Mouse (Mus musculus) ES-Bruce4 (cell line): ENCODE data around the gene Zfp831. TPM values are rescaled to one million over a fixed set of nuclear protein-coding genes. Genes with fewer than 3 reads are reported as not detected.
A peak's percentile ranks its signal among the peaks of the same experiment; 100 is the strongest.

Experiments used
- H3K27ac ChIP-seq: 2 replicates; pipeline ENCODE4 v1.5.1; 2012; ENCODE audit warnings: low read length, inconsistent platforms; ENCODE audit not compliant: insufficient read depth
- H3K27me3 ChIP-seq: 2 replicates; pipeline ENCODE4 v1.6.1; 2012; ENCODE audit warnings: mild to moderate bottlenecking, low read length, inconsistent platforms; ENCODE audit not compliant: control insufficient read depth, poor library complexity, insufficient read depth, severe bottlenecking
- H3K36me3 ChIP-seq: 2 replicates; pipeline ENCODE4 v1.6.1; 2012; ENCODE audit warnings: inconsistent platforms, mild to moderate bottlenecking, low read length, moderate library complexity; ENCODE audit not compliant: control insufficient read depth, poor library complexity, insufficient read depth, severe bottlenecking
- H3K4me1 ChIP-seq: one replicate; pipeline ENCODE4 v1.8.1; 2011; ENCODE audit warnings: low read length; ENCODE audit not compliant: control insufficient read depth, insufficient read depth
- H3K4me3 ChIP-seq: 2 replicates; pipeline ENCODE4 v1.5.1; 2011; ENCODE audit warnings: low read depth, mild to moderate bottlenecking, low read length
- H3K9ac ChIP-seq: 2 replicates; pipeline ENCODE4 v1.6.1; 2012; ENCODE audit warnings: low read depth, mild to moderate bottlenecking, inconsistent platforms; ENCODE audit not compliant: poor library complexity, severe bottlenecking
- H3K9me3 ChIP-seq: replicated peaks from 2 replicates; pipeline ENCODE4 v1.6.1; 2012; ENCODE audit warnings: mild to moderate bottlenecking, low read length, inconsistent platforms; ENCODE audit not compliant: control insufficient read depth, poor library complexity, insufficient read depth, severe bottlenecking
- CTCF ChIP-seq: IDR thresholded peaks from one replicate; pipeline ENCODE4 v1.8.1; 2011; ENCODE audit warnings: low read depth, low read length
- EP300 ChIP-seq: IDR thresholded peaks from 2 replicates; pipeline ENCODE4 v1.6.1; 2011; ENCODE audit warnings: low read depth, low read length; ENCODE audit not compliant: insufficient read depth
- POLR2A ChIP-seq: IDR thresholded peaks from one replicate; pipeline ENCODE4 v1.8.1; 2011; ENCODE audit warnings: low read length; ENCODE audit not compliant: insufficient read depth
- polyA plus RNA-seq: library from polyadenylated mRNA; stranded (reverse); fragments of >200 nt; gene quantifications from 2 replicates; pipeline ENCODE4 v1.2.4, GENCODE M21; 2011; ENCODE audit warnings: low read depth; ENCODE audit not compliant: missing spikeins, insufficient read depth, insufficient read length

Gene Zfp831
- polyA plus RNA-seq, 1 experiment, result not detected

GRCm38 (mm10) chr2:174627021-174627420 is 16.3 kb upstream of the Zfp831 start:
- Histone ChIP-seq H3K9me3 (no peaks in the 10 kb centered on the region), H3K9ac (no peak overlapping the region), H3K4me3 (no peak overlapping the region), H3K36me3 (no peaks in the 10 kb centered on the region), H3K27me3 (no peaks in the 10 kb centered on the region), H3K4me1 (no peaks in the 10 kb centered on the region), H3K27ac (no peak overlapping the region)
- no peak for TF ChIP-seq POLR2A
- TF ChIP-seq EP300, result no peak
- TF ChIP-seq CTCF, result no peak

GRCm38 (mm10) chr2:174629299-174629850 is 14.0 kb upstream of the Zfp831 start:
- H3K27ac ChIP-seq, result no peak overlapping the region
- no peak overlapping the region for H3K9ac ChIP-seq
- H3K9me3 ChIP-seq, result no peaks in the 10 kb centered on the region
- H3K4me3 ChIP-seq, result no peak overlapping the region
- no peak for TF ChIP-seq EP300
- TF ChIP-seq CTCF, result no peak
- no peak for TF ChIP-seq POLR2A
- no peaks in the 10 kb centered on the region for H3K36me3 ChIP-seq
- H3K4me1 ChIP-seq, result no peaks in the 10 kb centered on the region
- no peaks in the 10 kb centered on the region for H3K27me3 ChIP-seq

GRCm38 (mm10) chr2:174636750-174637149 is 6.6 kb upstream of the Zfp831 start:
- Histone ChIP-seq H3K4me1 (no peaks in the 10 kb centered on the region), H3K4me3 (no peak overlapping the region), H3K36me3 (no peaks in the 10 kb centered on the region), H3K27ac (no peak overlapping the region), H3K27me3 (no peaks in the 10 kb centered on the region), H3K9ac (no peak overlapping the region), H3K9me3 (no peaks in the 10 kb centered on the region)
- TF ChIP-seq EP300 (no peak), POLR2A (no peak), CTCF (no peak)

GRCm38 (mm10) chr2:174644975-174645374 is 1.6 kb downstream of the Zfp831 start:
- TF ChIP-seq CTCF (no peak), POLR2A (no peak), EP300 (no peak)
- Histone ChIP-seq H3K9me3 (no peaks in the 10 kb centered on the region), H3K27me3 (no peaks in the 10 kb centered on the region), H3K9ac (no peak overlapping the region), H3K27ac (no peak overlapping the region), H3K4me3 (peak overlapping the region; percentile 15), H3K36me3 (no peaks in the 10 kb centered on the region), H3K4me1 (no peaks in the 10 kb centered on the region)

GRCm38 (mm10) chr2:174652864-174653263 is 9.5 kb downstream of the Zfp831 start:
- no peak overlapping the region for H3K9ac ChIP-seq
- H3K4me3 ChIP-seq, result no peak overlapping the region
- H3K4me1 ChIP-seq, result no peaks in the 10 kb centered on the region
- H3K27ac ChIP-seq, result no peak overlapping the region
- no peaks in the 10 kb centered on the region for H3K9me3 ChIP-seq
- no peaks in the 10 kb centered on the region for H3K27me3 ChIP-seq
- TF ChIP-seq EP300 (no peak), CTCF (no peak), POLR2A (no peak)
- no peaks in the 10 kb centered on the region for H3K36me3 ChIP-seq

- Histone ChIP-seq H3K27ac (no peak overlapping the region), H3K4me3 (no peak overlapping the region), H3K9me3 (no peaks in the 10 kb centered on the region), H3K36me3 (no peaks in the 10 kb centered on the region), H3K27me3 (no peaks in the 10 kb centered on the region), H3K4me1 (no peaks in the 10 kb centered on the region), H3K9ac (no peak overlapping the region)
- TF ChIP-seq CTCF (no peak), EP300 (no peak)
These were observed 12.0 kb downstream of the Zfp831 start for GRCm38 (mm10) chr2:174655341-174655740.
